Mouse (Mus musculus) liver, adult 2 months (tissue): ENCODE results near the gene Msh6.
"Not testable (repeated sequence)": the region's sequence is repeated elsewhere in the genome, so short reads cannot be mapped to it uniquely, and the experiment has no call there.

ENCODE experiments used
- CTCF ChIP-seq: fragments of 200-500 bp; IDR thresholded peaks from 2 replicates; pipeline ENCODE4 v1.5.1; 2011; ENCODE audit warnings: low read depth, low read length, control low read depth
- POLR2A ChIP-seq: fragments of 200-500 bp; IDR thresholded peaks from 2 replicates; pipeline ENCODE4 v1.6.1; 2011; ENCODE audit warnings: low read length, control low read depth; ENCODE audit not compliant: insufficient read depth; ENCODE audit errors: extremely low read depth

DNA sequence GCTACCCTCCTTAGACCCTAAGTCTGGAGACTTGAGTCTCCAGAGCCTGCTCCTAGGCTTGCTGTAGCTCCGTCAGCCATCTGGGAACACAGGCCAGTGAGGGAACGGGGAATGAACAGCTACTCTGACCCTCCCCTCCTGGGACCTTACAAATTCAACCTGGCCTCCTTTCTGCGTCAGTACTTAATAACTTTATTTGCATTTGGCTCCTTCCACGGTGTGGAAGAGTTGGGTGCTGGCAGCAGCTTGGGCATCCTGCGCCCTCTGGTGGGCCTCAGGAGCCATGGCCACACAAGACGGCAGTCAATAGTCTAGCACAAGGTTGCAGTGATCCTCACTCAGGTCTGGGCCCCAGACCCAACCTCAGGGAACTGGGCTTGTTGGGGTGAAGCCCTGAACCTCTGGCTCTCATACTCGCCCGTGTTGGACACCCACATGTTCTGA, 6.4 kb upstream of the Msh6 start:
- not testable (repeated sequence) for TF ChIP-seq CTCF, POLR2A
